Mouse (Mus musculus): ENCODE measurements around the gene Rab5b. TPM values are rescaled to one million over a fixed set of nuclear protein-coding genes. Genes with fewer than 3 reads are reported as not detected.

Gene Rab5b
- polyA plus RNA-seq (2015; fragmentation: Illumina TruSeq; extraction: RNeasy Lipid Tissue Mini Kit (QIAGEN cat#74804); ENCODE audit: insufficient read depth, low read depth, low replicate concordance): 15.3 TPM

GRCm38 (mm10) chr10:128695992-128696807, at the start of gene Rab5b:
Gene Rab5b (minus strand): TSS chr10:128696264.

GRCm38 (mm10) chr10:128744680-128745601, 48.9 kb upstream of the Rab5b start, which contains the start of gene Dgka:
Gene Dgka (minus strand): TSS chr10:128744855.

GRCm38 (mm10) chr10:128704491-128705316, 8.6 kb upstream of the Rab5b start, which contains the start of gene Cdk2:
Gene Cdk2 (minus strand): TSS chr10:128705031.

GRCm38 (mm10) chr10:128703895-128704294, 7.8 kb upstream of the Rab5b start, which contains the start of gene Pmel:
Gene Pmel (plus strand): TSS chr10:128704195.

GRCm38 (mm10) chr10:128673763-128674468, 22.1 kb downstream of the Rab5b start, which contains the start of gene Suox:
Gene Suox (minus strand): TSS chr10:128674073.

GRCm38 (mm10) chr10:128645111-128646011, 50.7 kb downstream of the Rab5b start, which contains the start of gene Ikzf4:
Gene Ikzf4 (minus strand): TSS chr10:128645991.

Other genes with a start within 250 kb of the Rab5b start
- 24.6 TPM for gene Smarcc2, start 237.0 kb downstream of the Rab5b start, polyA plus RNA-seq (2015; fragmentation: Illumina TruSeq; extraction: RNeasy Lipid Tissue Mini Kit (QIAGEN cat#74804); ENCODE audit: insufficient read depth, low read depth, low replicate concordance)
- gene Myl6, start 202.1 kb downstream of the Rab5b start, polyA plus RNA-seq (2015; fragmentation: Illumina TruSeq; extraction: RNeasy Lipid Tissue Mini Kit (QIAGEN cat#74804); ENCODE audit: insufficient read depth, low read depth, low replicate concordance): 403 TPM
- gene Myl6b, start 197.6 kb downstream of the Rab5b start, polyA plus RNA-seq (2015; fragmentation: Illumina TruSeq; extraction: RNeasy Lipid Tissue Mini Kit (QIAGEN cat#74804); ENCODE audit: insufficient read depth, low read depth, low replicate concordance): not detected
- gene Esyt1, start 170.4 kb downstream of the Rab5b start, polyA plus RNA-seq (2015; fragmentation: Illumina TruSeq; extraction: RNeasy Lipid Tissue Mini Kit (QIAGEN cat#74804); ENCODE audit: insufficient read depth, low read depth, low replicate concordance): 15.7 TPM
- gene Zc3h10, start 148.5 kb downstream of the Rab5b start, polyA plus RNA-seq (2015; fragmentation: Illumina TruSeq; extraction: RNeasy Lipid Tissue Mini Kit (QIAGEN cat#74804); ENCODE audit: insufficient read depth, low read depth, low replicate concordance): 2.5 TPM
- gene Rpl41, start 147.0 kb downstream of the Rab5b start, polyA plus RNA-seq (2015; fragmentation: Illumina TruSeq; extraction: RNeasy Lipid Tissue Mini Kit (QIAGEN cat#74804); ENCODE audit: insufficient read depth, low read depth, low replicate concordance): 2,737 TPM
- 20.2 TPM for gene Pa2g4, start 130.3 kb downstream of the Rab5b start, polyA plus RNA-seq (2015; fragmentation: Illumina TruSeq; extraction: RNeasy Lipid Tissue Mini Kit (QIAGEN cat#74804); ENCODE audit: insufficient read depth, low read depth, low replicate concordance)
- gene Erbb3, start 106.6 kb downstream of the Rab5b start, polyA plus RNA-seq (2015; fragmentation: Illumina TruSeq; extraction: RNeasy Lipid Tissue Mini Kit (QIAGEN cat#74804); ENCODE audit: insufficient read depth, low read depth, low replicate concordance): 2.9 TPM
- gene Rps26, start 69.5 kb downstream of the Rab5b start, polyA plus RNA-seq (2015; fragmentation: Illumina TruSeq; extraction: RNeasy Lipid Tissue Mini Kit (QIAGEN cat#74804); ENCODE audit: insufficient read depth, low read depth, low replicate concordance): 365 TPM
- gene Ikzf4, start 50.3 kb downstream of the Rab5b start, polyA plus RNA-seq (2015; fragmentation: Illumina TruSeq; extraction: RNeasy Lipid Tissue Mini Kit (QIAGEN cat#74804); ENCODE audit: insufficient read depth, low read depth, low replicate concordance): 0.70 TPM
- gene Suox, start 22.2 kb downstream of the Rab5b start, polyA plus RNA-seq (2015; fragmentation: Illumina TruSeq; extraction: RNeasy Lipid Tissue Mini Kit (QIAGEN cat#74804); ENCODE audit: insufficient read depth, low read depth, low replicate concordance): 3.5 TPM
- not detected for gene Pmel, start 7.9 kb upstream of the Rab5b start, polyA plus RNA-seq (2015; fragmentation: Illumina TruSeq; extraction: RNeasy Lipid Tissue Mini Kit (QIAGEN cat#74804); ENCODE audit: insufficient read depth, low read depth, low replicate concordance)
- 6.2 TPM for gene Cdk2, start 8.8 kb upstream of the Rab5b start, polyA plus RNA-seq (2015; fragmentation: Illumina TruSeq; extraction: RNeasy Lipid Tissue Mini Kit (QIAGEN cat#74804); ENCODE audit: insufficient read depth, low read depth, low replicate concordance)
- 10.4 TPM for gene Dgka, start 48.6 kb upstream of the Rab5b start, polyA plus RNA-seq (2015; fragmentation: Illumina TruSeq; extraction: RNeasy Lipid Tissue Mini Kit (QIAGEN cat#74804); ENCODE audit: insufficient read depth, low read depth, low replicate concordance)
- gene Pym1, start 51.6 kb upstream of the Rab5b start, polyA plus RNA-seq (2015; fragmentation: Illumina TruSeq; extraction: RNeasy Lipid Tissue Mini Kit (QIAGEN cat#74804); ENCODE audit: insufficient read depth, low read depth, low replicate concordance): 4.8 TPM
- gene Mmp19, start 94.6 kb upstream of the Rab5b start, polyA plus RNA-seq (2015; fragmentation: Illumina TruSeq; extraction: RNeasy Lipid Tissue Mini Kit (QIAGEN cat#74804); ENCODE audit: insufficient read depth, low read depth, low replicate concordance): 3.0 TPM
- 9.2 TPM for gene Dnajc14, start 107.8 kb upstream of the Rab5b start, polyA plus RNA-seq (2015; fragmentation: Illumina TruSeq; extraction: RNeasy Lipid Tissue Mini Kit (QIAGEN cat#74804); ENCODE audit: insufficient read depth, low read depth, low replicate concordance)
- gene Tmem198b, start 108.1 kb upstream of the Rab5b start, polyA plus RNA-seq (2015; fragmentation: Illumina TruSeq; extraction: RNeasy Lipid Tissue Mini Kit (QIAGEN cat#74804); ENCODE audit: insufficient read depth, low read depth, low replicate concordance): 6.6 TPM
- gene Sarnp, start 121.1 kb upstream of the Rab5b start, polyA plus RNA-seq (2015; fragmentation: Illumina TruSeq; extraction: RNeasy Lipid Tissue Mini Kit (QIAGEN cat#74804); ENCODE audit: insufficient read depth, low read depth, low replicate concordance): 15.9 TPM
- gene Ormdl2, start 125.4 kb upstream of the Rab5b start, polyA plus RNA-seq (2015; fragmentation: Illumina TruSeq; extraction: RNeasy Lipid Tissue Mini Kit (QIAGEN cat#74804); ENCODE audit: insufficient read depth, low read depth, low replicate concordance): 11.8 TPM
- gene Gdf11, start 195.5 kb upstream of the Rab5b start, polyA plus RNA-seq (2015; fragmentation: Illumina TruSeq; extraction: RNeasy Lipid Tissue Mini Kit (QIAGEN cat#74804); ENCODE audit: insufficient read depth, low read depth, low replicate concordance): not detected
- 125 TPM for gene Cd63, start 204.7 kb upstream of the Rab5b start, polyA plus RNA-seq (2015; fragmentation: Illumina TruSeq; extraction: RNeasy Lipid Tissue Mini Kit (QIAGEN cat#74804); ENCODE audit: insufficient read depth, low read depth, low replicate concordance)
- gene Rdh5, start 226.6 kb upstream of the Rab5b start, polyA plus RNA-seq (2015; fragmentation: Illumina TruSeq; extraction: RNeasy Lipid Tissue Mini Kit (QIAGEN cat#74804); ENCODE audit: insufficient read depth, low read depth, low replicate concordance): 12.1 TPM
- 47.0 TPM for gene Bloc1s1, start 227.8 kb upstream of the Rab5b start, polyA plus RNA-seq (2015; fragmentation: Illumina TruSeq; extraction: RNeasy Lipid Tissue Mini Kit (QIAGEN cat#74804); ENCODE audit: insufficient read depth, low read depth, low replicate concordance)
- gene Itga7, start 237.6 kb upstream of the Rab5b start, polyA plus RNA-seq (2015; fragmentation: Illumina TruSeq; extraction: RNeasy Lipid Tissue Mini Kit (QIAGEN cat#74804); ENCODE audit: insufficient read depth, low read depth, low replicate concordance): 5.2 TPM

Measured in pancreas, adult 10 weeks (tissue).